Mouse (Mus musculus): ENCODE measurements around the gene Phpt1. TPM values are rescaled to one million over a fixed set of nuclear protein-coding genes. Genes with fewer than 3 reads are reported as not detected.

Gene Phpt1
- polyA plus RNA-seq, 1 experiment from 2014 or later: 31.2 TPM

GRCm38 (mm10) chr2:25607761-25608622, 33.0 kb upstream of the Phpt1 start, which contains the start of gene Rabl6:
Gene Rabl6 (minus strand): TSS chr2:25608521.
- WGBS (ENCODE audit: insufficient replicate concordance): under 1% methylated on average over 75 of the region's 80 CpGs
- peak; percentile 88 for ATAC-seq (ENCODE audit: low read depth)
- Histone ChIP-seq H3K27ac (ENCODE audit: low read length) (peak within 1 kb of the TSS; percentile 82), H3K9me3 (replicated peaks; ENCODE audit: control insufficient read depth, low read length) (no peaks in the 10 kb centered on the region), H3K4me2 (ENCODE audit: low read depth, low read length) (peak within 1 kb of the TSS; percentile 78), H3K36me3 (ENCODE audit: control insufficient read depth, insufficient read depth) (no peaks in the 10 kb centered on the region), H3K4me3 (ENCODE audit: low read depth, low read length) (peak within 1 kb of the TSS; percentile 85), H3K27me3 (ENCODE audit: control insufficient read depth, insufficient read depth, low read depth, low read length) (no peaks in the 10 kb centered on the region), H3K4me1 (ENCODE audit: control insufficient read depth, low read depth, low read length) (peaks cover 21% of the 10 kb centered on the region), H3K9ac (ENCODE audit: low read depth, low read length) (peak within 1 kb of the TSS; percentile 90)

GRCm38 (mm10) chr2:25602526-25602925, 27.5 kb upstream of the Phpt1 start:
- Histone ChIP-seq H3K27me3 (ENCODE audit: control insufficient read depth, insufficient read depth, low read depth, low read length) (no peaks in the 10 kb centered on the region), H3K4me1 (ENCODE audit: control insufficient read depth, low read depth, low read length) (peaks cover 21% of the 10 kb centered on the region), H3K36me3 (ENCODE audit: control insufficient read depth, insufficient read depth) (peaks cover 21% of the 10 kb centered on the region), H3K4me2 (ENCODE audit: low read depth, low read length) (no peak overlapping the region), H3K9me3 (replicated peaks; ENCODE audit: control insufficient read depth, low read length) (no peaks in the 10 kb centered on the region), H3K9ac (ENCODE audit: low read depth, low read length) (no peak overlapping the region), H3K27ac (ENCODE audit: low read length) (no peak overlapping the region), H3K4me3 (ENCODE audit: low read depth, low read length) (no peak overlapping the region)
- 81% methylated on average over 5 of the region's 5 CpGs for WGBS (ENCODE audit: insufficient replicate concordance)
- no peak for ATAC-seq (ENCODE audit: low read depth)

GRCm38 (mm10) chr2:25600037-25600436, 25.0 kb upstream of the Phpt1 start:
- H3K27ac ChIP-seq (ENCODE audit: low read length): no peak overlapping the region
- 59% methylated on average over 2 of the region's 2 CpGs for WGBS (ENCODE audit: insufficient replicate concordance)
- ATAC-seq (ENCODE audit: low read depth): peak; percentile 80
- H3K9ac ChIP-seq (ENCODE audit: low read depth, low read length): no peak overlapping the region
- no peak overlapping the region for H3K4me2 ChIP-seq (ENCODE audit: low read depth, low read length)
- H3K9me3 ChIP-seq (replicated peaks; ENCODE audit: control insufficient read depth, low read length): no peaks in the 10 kb centered on the region
- H3K4me1 ChIP-seq (ENCODE audit: control insufficient read depth, low read depth, low read length): peaks cover 7% of the 10 kb centered on the region
- no peak overlapping the region for H3K4me3 ChIP-seq (ENCODE audit: low read depth, low read length)
- peaks cover 37% of the 10 kb centered on the region for H3K36me3 ChIP-seq (ENCODE audit: control insufficient read depth, insufficient read depth)
- H3K27me3 ChIP-seq (ENCODE audit: control insufficient read depth, insufficient read depth, low read depth, low read length): no peaks in the 10 kb centered on the region

- ATAC-seq (ENCODE audit: low read depth): no peak
- Histone ChIP-seq H3K4me2 (ENCODE audit: low read depth, low read length) (no peak overlapping the region), H3K9me3 (replicated peaks; ENCODE audit: control insufficient read depth, low read length) (no peaks in the 10 kb centered on the region), H3K4me1 (ENCODE audit: control insufficient read depth, low read depth, low read length) (peaks cover 7% of the 10 kb centered on the region), H3K27me3 (ENCODE audit: control insufficient read depth, insufficient read depth, low read depth, low read length) (no peaks in the 10 kb centered on the region), H3K4me3 (ENCODE audit: low read depth, low read length) (no peak overlapping the region), H3K27ac (ENCODE audit: low read length) (no peak overlapping the region), H3K9ac (ENCODE audit: low read depth, low read length) (no peak overlapping the region), H3K36me3 (ENCODE audit: control insufficient read depth, insufficient read depth) (peaks cover 40% of the 10 kb centered on the region)
- WGBS (ENCODE audit: insufficient replicate concordance): 88% methylated on average over 1 of the region's 1 CpGs
Observed at GRCm38 (mm10) chr2:25598749-25599148, 23.7 kb upstream of the Phpt1 start.

- Histone ChIP-seq H3K27ac (ENCODE audit: low read length) (no peak overlapping the region), H3K9ac (ENCODE audit: low read depth, low read length) (no peak overlapping the region), H3K27me3 (ENCODE audit: control insufficient read depth, insufficient read depth, low read depth, low read length) (no peaks in the 10 kb centered on the region), H3K9me3 (replicated peaks; ENCODE audit: control insufficient read depth, low read length) (no peaks in the 10 kb centered on the region), H3K4me1 (ENCODE audit: control insufficient read depth, low read depth, low read length) (peaks cover 7% of the 10 kb centered on the region), H3K36me3 (ENCODE audit: control insufficient read depth, insufficient read depth) (peaks cover 40% of the 10 kb centered on the region), H3K4me3 (ENCODE audit: low read depth, low read length) (no peak overlapping the region), H3K4me2 (ENCODE audit: low read depth, low read length) (no peak overlapping the region)
- WGBS (ENCODE audit: insufficient replicate concordance): 80% methylated on average over 5 of the region's 5 CpGs
- ATAC-seq (ENCODE audit: low read depth): no peak
Observed at GRCm38 (mm10) chr2:25596765-25597510, 21.9 kb upstream of the Phpt1 start.

- WGBS (ENCODE audit: insufficient replicate concordance): 62% methylated on average over 2 of the region's 2 CpGs
- Histone ChIP-seq H3K27ac (ENCODE audit: low read length) (no peak overlapping the region), H3K27me3 (ENCODE audit: control insufficient read depth, insufficient read depth, low read depth, low read length) (no peaks in the 10 kb centered on the region), H3K36me3 (ENCODE audit: control insufficient read depth, insufficient read depth) (peaks cover 35% of the 10 kb centered on the region), H3K4me1 (ENCODE audit: control insufficient read depth, low read depth, low read length) (no peaks in the 10 kb centered on the region), H3K4me2 (ENCODE audit: low read depth, low read length) (no peak overlapping the region), H3K9me3 (replicated peaks; ENCODE audit: control insufficient read depth, low read length) (no peaks in the 10 kb centered on the region), H3K4me3 (ENCODE audit: low read depth, low read length) (no peak overlapping the region), H3K9ac (ENCODE audit: low read depth, low read length) (no peak overlapping the region)
- no peak for ATAC-seq (ENCODE audit: low read depth)
Observed at GRCm38 (mm10) chr2:25591863-25592262, 16.8 kb upstream of the Phpt1 start.

GRCm38 (mm10) chr2:25588227-25588907, 13.3 kb upstream of the Phpt1 start:
- Histone ChIP-seq H3K4me2 (ENCODE audit: low read depth, low read length) (no peak overlapping the region), H3K9ac (ENCODE audit: low read depth, low read length) (no peak overlapping the region), H3K4me3 (ENCODE audit: low read depth, low read length) (no peak overlapping the region), H3K9me3 (replicated peaks; ENCODE audit: control insufficient read depth, low read length) (no peaks in the 10 kb centered on the region), H3K36me3 (ENCODE audit: control insufficient read depth, insufficient read depth) (peaks cover 19% of the 10 kb centered on the region), H3K4me1 (ENCODE audit: control insufficient read depth, low read depth, low read length) (no peaks in the 10 kb centered on the region), H3K27ac (ENCODE audit: low read length) (no peak overlapping the region), H3K27me3 (ENCODE audit: control insufficient read depth, insufficient read depth, low read depth, low read length) (no peaks in the 10 kb centered on the region)
- 75% methylated on average over 8 of the region's 8 CpGs for WGBS (ENCODE audit: insufficient replicate concordance)
- peak; percentile 38; the same call in 1 of the 2 replicates for ATAC-seq (ENCODE audit: low read depth)

- no peak overlapping the region for H3K9ac ChIP-seq (ENCODE audit: low read depth, low read length)
- peaks cover 12% of the 10 kb centered on the region for H3K36me3 ChIP-seq (ENCODE audit: control insufficient read depth, insufficient read depth)
- WGBS (ENCODE audit: insufficient replicate concordance): 76% methylated on average over 8 of the region's 8 CpGs
- ATAC-seq (ENCODE audit: low read depth): no peak
- H3K4me1 ChIP-seq (ENCODE audit: control insufficient read depth, low read depth, low read length): peaks cover 4% of the 10 kb centered on the region
- H3K4me2 ChIP-seq (ENCODE audit: low read depth, low read length): no peak overlapping the region
- no peaks in the 10 kb centered on the region for H3K9me3 ChIP-seq (replicated peaks; ENCODE audit: control insufficient read depth, low read length)
- H3K27me3 ChIP-seq (ENCODE audit: control insufficient read depth, insufficient read depth, low read depth, low read length): no peaks in the 10 kb centered on the region
- no peak overlapping the region for H3K27ac ChIP-seq (ENCODE audit: low read length)
- no peak overlapping the region for H3K4me3 ChIP-seq (ENCODE audit: low read depth, low read length)
Observed at GRCm38 (mm10) chr2:25587290-25587689, 12.3 kb upstream of the Phpt1 start.
